Mouse (Mus musculus) midbrain, embryonic 13.5 days (tissue): ENCODE measurements around the gene Hoxa4. TPM values are rescaled to one million over a fixed set of nuclear protein-coding genes. Genes with fewer than 3 reads are reported as not detected.

ENCODE experiments used
- ATAC-seq: fragments of 200-750 bp; cut with Nextera tagmentation; 2 replicates; pipeline ENCODE4 v1.8.0; 2017; ENCODE audit warnings: mild to moderate bottlenecking, moderate TSS enrichment, moderate library complexity
- H3K27ac ChIP-seq: fragments of 300-500 bp; sonication (generic); 2 replicates; pipeline ENCODE4 v1.5.1; 2015; ENCODE audit warnings: inconsistent platforms, mild to moderate bottlenecking, moderate library complexity
- H3K27me3 ChIP-seq: fragments of 300-500 bp; sonication (generic); 2 replicates; pipeline ENCODE4 v1.6.1; 2015; ENCODE audit warnings: mild to moderate bottlenecking, inconsistent platforms
- H3K36me3 ChIP-seq: fragments of 300-500 bp; sonication (generic); 2 replicates; pipeline ENCODE4 v1.6.1; 2015; ENCODE audit warnings: mild to moderate bottlenecking, inconsistent platforms
- H3K4me1 ChIP-seq: fragments of 300-500 bp; sonication (generic); replicated peaks from 2 replicates; pipeline ENCODE4 v1.6.1; 2015; ENCODE audit warnings: inconsistent platforms
- H3K4me2 ChIP-seq: fragments of 300-500 bp; sonication (generic); replicated peaks from 2 replicates; pipeline ENCODE4 v1.6.1; 2015; ENCODE audit warnings: moderate library complexity, mild to moderate bottlenecking, inconsistent platforms
- H3K4me3 ChIP-seq: fragments of 300-500 bp; sonication (generic); replicated peaks from 2 replicates; pipeline ENCODE4 v1.5.1; 2015; ENCODE audit warnings: mild to moderate bottlenecking, inconsistent platforms
- H3K9ac ChIP-seq: fragments of 300-500 bp; sonication (generic); replicated peaks from 2 replicates; pipeline ENCODE4 v1.6.1; 2015; ENCODE audit warnings: mild to moderate bottlenecking, inconsistent platforms
- H3K9me3 ChIP-seq: fragments of 300-500 bp; sonication (generic); 2 replicates; pipeline ENCODE4 v1.6.1; 2016; ENCODE audit warnings: mild to moderate bottlenecking, inconsistent platforms
- WGBS: fragments of 180-500 bp; shearing (Covaris S2); methylation state at CpG from one replicate; pipeline ENCODE4 v1.1.7; 2015; 5-methylcytosine and 5-hydroxymethylcytosine counted together
- polyA plus RNA-seq: library from polyadenylated mRNA; unstranded; fragments of >200 nt; fragmentation: Nextera tagmentation; extraction: Ambion mirVana; gene quantifications from 2 replicates; pipeline ENCODE4 v1.2.1, GENCODE M21; 2015

Hoxa4 gene
- polyA plus RNA-seq, 1 experiment from 2014 or later = not detected

GRCm38 (mm10) chr6:52234428-52235140 is 43.0 kb upstream of the Hoxa4 start:
- Histone ChIP-seq H3K4me2 (no peak overlapping the region), H3K9me3 (no peaks in the 10 kb centered on the region), H3K27ac (no peak overlapping the region), H3K36me3 (no peaks in the 10 kb centered on the region), H3K4me1 (no peaks in the 10 kb centered on the region), H3K4me3 (no peak overlapping the region), H3K27me3 (peaks cover 97% of the 10 kb centered on the region), H3K9ac (no peak overlapping the region)
- WGBS = 2% methylated on average over 67 of the region's 68 CpGs
- ATAC-seq = no peak

DNA sequence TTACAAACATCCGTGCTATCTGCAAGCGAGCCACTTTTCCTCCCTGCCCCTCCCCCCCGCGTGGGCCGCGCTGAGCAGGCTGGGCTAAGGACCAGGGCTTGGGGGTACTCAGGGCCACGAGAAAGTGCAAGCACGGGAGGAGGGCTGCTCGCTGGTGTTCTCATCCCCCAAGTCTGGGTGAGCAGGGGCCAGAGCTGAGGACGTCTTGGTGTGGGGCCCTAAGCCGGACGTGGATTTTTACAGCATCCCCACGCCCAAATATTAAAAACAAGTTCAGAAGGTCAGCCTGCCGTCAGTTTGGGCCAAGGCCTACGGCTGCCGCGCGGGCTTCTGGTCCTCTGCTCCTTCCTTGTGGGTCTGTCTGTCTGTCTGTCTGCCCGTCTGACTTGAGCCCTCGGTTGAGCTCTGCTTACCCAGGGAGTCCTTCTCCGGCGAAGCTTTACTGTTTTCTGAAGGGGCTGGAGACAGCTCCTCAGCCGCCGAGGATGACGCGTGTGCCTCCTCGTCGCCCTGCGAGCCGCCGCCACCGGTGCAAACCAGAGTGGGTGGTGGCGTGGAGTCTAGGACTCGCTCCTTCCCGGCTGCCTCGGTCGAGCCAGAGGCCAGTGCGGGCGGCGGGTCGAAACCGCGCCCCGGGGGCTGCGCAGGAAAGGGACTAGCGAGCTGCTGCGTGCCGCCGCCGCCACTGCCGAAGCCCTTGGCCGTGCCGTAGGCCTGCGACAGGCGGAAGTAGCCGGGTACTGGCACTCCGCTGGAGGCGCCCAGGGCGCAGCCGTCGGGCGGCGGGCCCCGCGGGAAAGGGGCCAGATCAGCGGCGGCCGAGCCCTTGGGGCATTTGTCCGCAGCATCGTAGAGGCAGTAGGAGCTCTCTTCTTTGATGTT is 42.2 kb upstream of the Hoxa4 start:
- no peak for ATAC-seq
- Histone ChIP-seq H3K4me3 (no peak overlapping the region), H3K27ac (no peak overlapping the region), H3K36me3 (no peaks in the 10 kb centered on the region), H3K27me3 (peaks cover 98% of the 10 kb centered on the region), H3K9ac (no peak overlapping the region), H3K9me3 (no peaks in the 10 kb centered on the region), H3K4me2 (no peak overlapping the region), H3K4me1 (no peaks in the 10 kb centered on the region)
- WGBS = 1% methylated on average over 70 of the region's 70 CpGs

DNA sequence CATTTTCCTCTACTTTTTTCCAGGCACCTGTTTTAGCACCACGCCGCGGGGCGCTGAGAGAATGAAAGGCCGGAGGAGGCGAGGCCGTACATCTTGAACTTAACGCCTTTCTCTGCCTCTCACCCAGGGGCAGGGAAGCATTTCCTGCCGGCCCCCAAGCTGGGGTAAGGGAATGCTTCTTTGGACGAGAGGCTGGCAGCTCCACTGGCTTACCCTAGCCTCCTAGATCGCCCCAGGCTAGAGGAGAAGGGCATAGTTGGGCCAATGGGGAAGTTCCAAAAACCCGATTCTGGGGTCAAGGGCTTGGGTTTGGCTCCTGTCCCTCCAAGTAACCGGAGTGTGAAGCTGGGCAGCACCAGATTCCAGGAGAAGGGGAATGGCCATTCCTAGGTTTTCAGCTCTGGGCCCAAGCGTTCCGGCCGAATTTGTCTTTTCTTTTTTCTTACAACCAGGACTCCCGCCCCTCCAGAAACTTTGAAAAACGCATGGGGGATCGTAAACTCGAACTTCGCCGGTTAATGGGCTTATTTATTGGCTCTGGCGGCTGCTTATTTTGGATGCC is 41.5 kb upstream of the Hoxa4 start:
- no peaks in the 10 kb centered on the region for H3K36me3 ChIP-seq
- no peak overlapping the region for H3K4me3 ChIP-seq
- no peak for ATAC-seq
- under 1% methylated on average over 23 of the region's 23 CpGs for WGBS
- H3K9ac ChIP-seq = no peak overlapping the region
- no peaks in the 10 kb centered on the region for H3K4me1 ChIP-seq
- H3K27me3 ChIP-seq = peaks cover 97% of the 10 kb centered on the region
- no peak overlapping the region for H3K27ac ChIP-seq
- no peak overlapping the region for H3K4me2 ChIP-seq
- H3K9me3 ChIP-seq = no peaks in the 10 kb centered on the region

DNA sequence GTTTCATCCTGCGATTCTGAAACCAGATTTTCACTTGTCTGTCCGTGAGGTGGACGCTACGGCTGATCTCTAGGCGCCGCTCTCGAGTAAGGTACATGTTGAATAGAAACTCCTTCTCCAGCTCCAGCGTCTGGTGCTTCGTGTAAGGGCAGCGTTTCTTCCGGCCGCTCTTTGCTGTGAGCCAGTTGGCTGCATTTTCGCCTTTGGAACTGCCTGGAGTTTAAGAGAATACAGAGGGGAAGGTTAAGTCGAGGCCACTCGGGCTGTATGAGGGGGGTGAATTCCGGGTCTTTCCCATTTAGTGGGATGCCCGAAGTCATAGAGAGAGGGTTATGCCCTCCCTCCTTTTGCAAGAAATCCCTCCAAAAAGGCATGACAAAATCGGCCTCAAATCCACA is 41.0 kb upstream of the Hoxa4 start:
- H3K4me3 ChIP-seq = no peak overlapping the region
- H3K4me2 ChIP-seq = no peak overlapping the region
- no peaks in the 10 kb centered on the region for H3K9me3 ChIP-seq
- WGBS = under 1% methylated on average over 18 of the region's 18 CpGs
- H3K27me3 ChIP-seq = peaks cover 97% of the 10 kb centered on the region
- H3K36me3 ChIP-seq = no peaks in the 10 kb centered on the region
- no peak overlapping the region for H3K9ac ChIP-seq
- H3K4me1 ChIP-seq = no peaks in the 10 kb centered on the region
- ATAC-seq = no peak
- H3K27ac ChIP-seq = no peak overlapping the region

- no peaks in the 10 kb centered on the region for H3K9me3 ChIP-seq
- H3K9ac ChIP-seq = no peak overlapping the region
- ATAC-seq = no peak
- H3K36me3 ChIP-seq = no peaks in the 10 kb centered on the region
- H3K4me3 ChIP-seq = no peak overlapping the region
- peaks cover 97% of the 10 kb centered on the region for H3K27me3 ChIP-seq
- H3K27ac ChIP-seq = no peak overlapping the region
- WGBS = 1% methylated on average over 18 of the region's 18 CpGs
- no peaks in the 10 kb centered on the region for H3K4me1 ChIP-seq
- no peak overlapping the region for H3K4me2 ChIP-seq
These were observed 40.5 kb upstream of the Hoxa4 start for GRCm38 (mm10) chr6:52231885-52232567.

DNA sequence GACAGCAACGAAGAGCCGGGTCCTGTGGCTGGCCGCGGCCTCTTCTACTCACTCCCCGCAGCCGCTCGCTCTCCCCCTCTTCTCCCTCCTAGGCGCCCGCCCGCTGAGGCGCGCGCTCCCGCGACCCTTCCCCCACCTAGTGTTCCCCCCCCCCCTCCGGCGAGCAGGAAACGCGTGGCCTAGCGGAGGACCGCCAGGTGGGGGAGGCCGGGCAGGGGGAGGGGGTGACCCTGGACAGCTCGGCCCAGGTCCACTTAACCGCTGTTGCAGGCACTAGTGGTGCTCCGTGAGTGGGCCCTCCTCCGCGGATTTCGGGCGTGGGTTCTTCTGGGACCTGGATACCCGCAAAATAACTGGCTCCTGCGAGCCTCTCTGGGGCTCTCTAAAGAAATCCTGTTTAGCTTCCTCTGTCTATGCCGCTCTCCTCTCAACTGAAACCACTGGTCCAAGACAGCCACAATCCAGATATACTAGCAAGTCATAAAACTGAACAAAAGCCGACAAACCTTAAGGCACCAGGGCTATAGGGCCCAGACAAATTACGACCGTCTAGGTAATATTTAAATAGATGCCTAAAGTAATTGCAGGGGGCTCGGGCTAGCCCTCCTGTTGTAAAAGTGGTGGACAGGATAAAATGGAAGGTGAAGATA is 39.1 kb upstream of the Hoxa4 start, which contains the start of gene Hoxa9:
TSS of gene Hoxa9 (minus strand) at position 574 of the 650 bp plus-strand sequence.
- no peaks in the 10 kb centered on the region for H3K36me3 ChIP-seq
- no peak for ATAC-seq
- under 1% methylated on average over 24 of the region's 36 CpGs for WGBS
- H3K4me1 ChIP-seq = no peaks in the 10 kb centered on the region
- H3K9me3 ChIP-seq = no peaks in the 10 kb centered on the region
- H3K4me2 ChIP-seq = no peak within 1 kb of the TSS
- H3K4me3 ChIP-seq = no peak within 1 kb of the TSS
- peaks cover 97% of the 10 kb centered on the region for H3K27me3 ChIP-seq
- H3K27ac ChIP-seq = no peak within 1 kb of the TSS
- no peak within 1 kb of the TSS for H3K9ac ChIP-seq

DNA sequence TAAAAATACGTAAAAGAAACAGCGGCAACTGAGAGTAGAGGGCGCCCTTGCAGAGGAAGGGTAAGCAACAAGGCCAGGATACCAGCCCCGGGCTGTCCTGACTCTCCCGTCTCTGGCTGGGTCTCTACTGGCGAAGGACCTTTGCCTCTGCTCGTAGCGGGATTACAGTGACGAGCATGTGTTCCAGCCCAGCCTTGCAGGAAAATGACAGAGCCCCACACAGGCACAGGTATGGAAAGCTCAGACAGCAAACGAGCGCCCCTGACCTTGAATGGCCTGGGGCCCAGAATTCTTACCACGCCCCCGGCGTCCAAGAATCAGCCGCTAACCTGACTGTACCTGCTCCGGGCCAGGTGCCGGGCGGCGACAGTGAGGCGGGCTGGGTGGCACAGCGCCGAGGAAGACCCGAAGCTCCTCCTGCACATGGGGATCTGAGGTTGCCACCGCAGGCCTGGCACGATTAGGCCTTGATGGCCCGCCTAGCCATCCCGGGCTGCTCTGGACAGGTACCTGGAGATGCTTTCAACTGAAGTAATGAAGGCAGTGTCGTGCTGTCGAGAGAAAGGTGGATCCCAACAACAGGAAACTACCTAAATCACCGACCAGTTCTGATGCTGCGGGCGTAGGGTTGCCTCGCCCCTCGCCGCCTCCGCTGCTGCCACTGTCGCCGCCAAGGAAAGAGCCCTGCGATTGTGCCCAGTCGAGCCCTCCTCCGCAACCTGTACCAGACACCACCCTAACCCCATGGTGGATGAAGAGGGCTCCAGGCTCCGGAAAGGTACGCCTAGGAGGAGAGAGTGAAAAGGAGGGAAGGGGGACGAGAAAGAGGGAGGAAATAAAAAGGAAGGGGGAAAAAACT is 38.2 kb upstream of the Hoxa4 start:
- H3K4me3 ChIP-seq = no peak overlapping the region
- H3K9ac ChIP-seq = no peak overlapping the region
- peaks cover 97% of the 10 kb centered on the region for H3K27me3 ChIP-seq
- H3K4me2 ChIP-seq = no peak overlapping the region
- no peaks in the 10 kb centered on the region for H3K9me3 ChIP-seq
- H3K4me1 ChIP-seq = no peaks in the 10 kb centered on the region
- no peak overlapping the region for H3K27ac ChIP-seq
- 2% methylated on average over 43 of the region's 44 CpGs for whole genome bisulfite sequencing
- no peak for ATAC-seq
- no peaks in the 10 kb centered on the region for H3K36me3 ChIP-seq

GRCm38 (mm10) chr6:52228475-52229465 is 37.2 kb upstream of the Hoxa4 start:
- 1% methylated on average over 38 of the region's 38 CpGs for WGBS
- peaks cover 97% of the 10 kb centered on the region for H3K27me3 ChIP-seq
- H3K9ac ChIP-seq = no peak overlapping the region
- H3K9me3 ChIP-seq = no peaks in the 10 kb centered on the region
- ATAC-seq = no peak
- H3K4me3 ChIP-seq = no peak overlapping the region
- H3K4me1 ChIP-seq = no peaks in the 10 kb centered on the region
- no peaks in the 10 kb centered on the region for H3K36me3 ChIP-seq
- H3K27ac ChIP-seq = no peak overlapping the region
- H3K4me2 ChIP-seq = no peak overlapping the region

- Histone ChIP-seq H3K9ac (no peak overlapping the region), H3K9me3 (no peaks in the 10 kb centered on the region), H3K27ac (no peak overlapping the region), H3K4me1 (no peaks in the 10 kb centered on the region), H3K27me3 (peaks cover 97% of the 10 kb centered on the region), H3K4me3 (no peak overlapping the region), H3K4me2 (no peak overlapping the region), H3K36me3 (no peaks in the 10 kb centered on the region)
- whole genome bisulfite sequencing = 2% methylated on average over 11 of the region's 11 CpGs
- ATAC-seq = no peak
These were observed 36.1 kb upstream of the Hoxa4 start for GRCm38 (mm10) chr6:52227470-52228222.
